21 mouse cellular contexts compared by ENCODE assay signal in genomic region chr1:30801911-30802310, GRCm38 (mm10).
DNase-seq lines count a peak whose midpoint lies in the region; ATAC-seq and TF ChIP-seq lines count a peak whose summit lies in the region.
"Had no signal": no experiment of that assay in that cellular context is flagged by ENCODE, and none has a peak within 500 bp of the region (broad histone marks: within the 10 kb centered on the region; RNA-seq: fewer than 3 reads in every experiment).

No protein-coding gene starts in this region.

- 60% methylated on average over 8 of the region's 8 CpGs for whole genome bisulfite sequencing in kidney, adult 2 months
- 82% methylated on average over 8 of the region's 8 CpGs for WGBS in kidney, embryonic 16.5 days
- 94% methylated on average over 8 of the region's 8 CpGs for WGBS in forebrain, embryonic 15.5 days
- WGBS in thymus, adult 2 months = 96% methylated on average over 8 of the region's 8 CpGs

- ATAC-seq in kidney, embryonic 16.5 days (ENCODE audit: low FRiP score, low TSS enrichment) = peak; percentile 64; the same call in 1 of the 2 replicates
- no peak for ATAC-seq in forebrain, embryonic 15.5 days (replicated peaks)
- ATAC-seq: forebrain, postnatal 0 days; hindbrain, embryonic 16.5 days had no signal

- no peaks in the 10 kb centered on the region for H3K9me3 ChIP-seq in kidney, embryonic 16.5 days (ENCODE audit: low read length)
- no peaks in the 10 kb centered on the region for H3K9me3 ChIP-seq in forebrain, embryonic 15.5 days
- H3K9me3 ChIP-seq: embryonic facial prominence, embryonic 12.5 days; forebrain, embryonic 12.5 days; hindbrain, embryonic 12.5 days had no signal

- no peak overlapping the region for H3K9ac ChIP-seq in kidney, embryonic 16.5 days (replicated peaks; ENCODE audit: low read length)
- no peak overlapping the region for H3K9ac ChIP-seq in forebrain, embryonic 15.5 days (replicated peaks)
- H3K9ac ChIP-seq: embryonic facial prominence, embryonic 12.5 days; forebrain, embryonic 12.5 days; forebrain, postnatal 0 days; hindbrain, embryonic 12.5 days had no signal

- no peak for TF ChIP-seq CTCF in kidney, adult 2 months (conservative IDR thresholded peaks at IDR 0.05; ENCODE audit: insufficient read depth, insufficient read length, low read depth, low read length)
- TF ChIP-seq CTCF in thymus, adult 2 months (IDR thresholded peaks at IDR 0.05; ENCODE audit: borderline replicate concordance, control insufficient read depth, extremely low read depth, insufficient read depth, low read length, poor library complexity) = no peak

- peaks cover 4% of the 10 kb centered on the region; the same call in 1 of the 2 replicates for H3K4me1 ChIP-seq in kidney, adult 2 months (ENCODE audit: control insufficient read depth, insufficient read depth, low read length)
- H3K4me1 ChIP-seq in kidney, embryonic 16.5 days (ENCODE audit: insufficient read depth, low read length) = 0 out of 2 replicates have a peak, but pooled peaks cover 6% of the 10 kb centered on the region
- H3K4me1 ChIP-seq in forebrain, embryonic 15.5 days = no peaks in the 10 kb centered on the region
- no peaks in the 10 kb centered on the region for H3K4me1 ChIP-seq in thymus, adult 2 months (replicated peaks; ENCODE audit: control insufficient read depth, insufficient read depth, low read length)
- H3K4me1 ChIP-seq: forebrain, embryonic 12.5 days; hindbrain, embryonic 12.5 days had no signal

- no peaks in the 10 kb centered on the region for H3K27me3 ChIP-seq in kidney, adult 2 months (replicated peaks; ENCODE audit: control insufficient read depth, insufficient read depth, low read length)
- no peaks in the 10 kb centered on the region for H3K27me3 ChIP-seq in kidney, embryonic 16.5 days (ENCODE audit: insufficient read depth, low read length)
- H3K27me3 ChIP-seq in forebrain, embryonic 15.5 days = no peaks in the 10 kb centered on the region
- H3K27me3 ChIP-seq in thymus, adult 2 months (ENCODE audit: control insufficient read depth, insufficient read depth, low read length) = no peaks in the 10 kb centered on the region
- H3K27me3 ChIP-seq: embryonic facial prominence, embryonic 12.5 days; forebrain, embryonic 12.5 days; hindbrain, embryonic 12.5 days had no signal

- H3K4me2 ChIP-seq in kidney, embryonic 16.5 days (replicated peaks; ENCODE audit: low read depth, low read length) = no peak overlapping the region
- no peak overlapping the region for H3K4me2 ChIP-seq in forebrain, embryonic 15.5 days (replicated peaks)
- H3K4me2 ChIP-seq: embryonic facial prominence, embryonic 12.5 days; forebrain, embryonic 12.5 days; hindbrain, embryonic 12.5 days had no signal

- H3K27ac ChIP-seq in kidney, adult 2 months (ENCODE audit: insufficient read depth, low read depth, low read length) = no peak overlapping the region
- H3K27ac ChIP-seq in kidney, embryonic 16.5 days (ENCODE audit: low read length) = no peak overlapping the region
- no peak overlapping the region for H3K27ac ChIP-seq in forebrain, embryonic 15.5 days (replicated peaks)
- H3K27ac ChIP-seq in thymus, adult 2 months (ENCODE audit: control insufficient read depth, insufficient read depth, low read length) = no peak overlapping the region
- H3K27ac ChIP-seq: embryonic facial prominence, embryonic 12.5 days; forebrain, embryonic 12.5 days; gastrocnemius, adult 2 months; hindbrain, embryonic 12.5 days had no signal

- peak; percentile 55 for DNase-seq in kidney, adult 18-20 months
- peak; percentile 92 for DNase-seq in kidney, adult 2 months
- DNase-seq in kidney, postnatal 25 days = peak; percentile 59 to 80
- DNase-seq in thymus, postnatal 36 days = no peak
- DNase-seq in thymus, adult 2 months = no peak
- DNase-seq: adrenal gland, adult 8-10 months; adrenal gland, postnatal 36 days; cerebellum, adult 11 months; cerebellum, adult 8-10 months; cerebellum, postnatal 25 days; forebrain, postnatal 0 days; gastrocnemius, adult 2 months; gastrocnemius, postnatal 25 days; heart, postnatal 10 days; heart, postnatal 4 days had no signal

- TF ChIP-seq POLR2A in kidney, adult 2 months (IDR thresholded peaks at IDR 0.05; ENCODE audit: low read depth, low read length) = no peak
- no peak for TF ChIP-seq POLR2A in thymus, adult 2 months (IDR thresholded peaks at IDR 0.05; ENCODE audit: control insufficient read depth, extremely low read depth, insufficient read depth, low read length, poor library complexity)

- H3K36me3 ChIP-seq in kidney, adult 2 months (ENCODE audit: control insufficient read depth, insufficient read depth, low read length) = peaks cover 11% of the 10 kb centered on the region
- peaks cover 27% of the 10 kb centered on the region for H3K36me3 ChIP-seq in kidney, embryonic 16.5 days (ENCODE audit: insufficient read depth, low read length)
- peaks cover 30% of the 10 kb centered on the region for H3K36me3 ChIP-seq in forebrain, embryonic 15.5 days
- peaks cover 26% of the 10 kb centered on the region for H3K36me3 ChIP-seq in thymus, adult 2 months (ENCODE audit: control insufficient read depth, insufficient read depth, low read length)

- H3K4me3 ChIP-seq in kidney, adult 2 months (ENCODE audit: insufficient read depth, low read depth, low read length) = no peak overlapping the region
- no peak overlapping the region for H3K4me3 ChIP-seq in kidney, embryonic 16.5 days (ENCODE audit: low read length)
- no peak overlapping the region for H3K4me3 ChIP-seq in forebrain, embryonic 15.5 days
- no peak overlapping the region for H3K4me3 ChIP-seq in thymus, adult 2 months (ENCODE audit: control insufficient read depth, insufficient read depth, low read length)
- H3K4me3 ChIP-seq: embryonic facial prominence, embryonic 12.5 days; forebrain, embryonic 12.5 days; gastrocnemius, adult 2 months; hindbrain, embryonic 12.5 days had no signal

Comparison
In these comparisons a context has a peak if more than half of its experiments do, and no peak if none do; other contexts are left out.
1. DNase-seq: peak in kidney, adult 18-20 months (single experiment), kidney, adult 2 months (single experiment) and kidney, postnatal 25 days (2 of 2); none in thymus, postnatal 36 days (0 of 2) and thymus, adult 2 months (single experiment).